Mouse (Mus musculus): ENCODE measurements at regions not wholly inside any gene's neighbourhood (a gene's known extent, or its start where the extent isn't known, plus 50 kb on each side); places are given as distances from the start of the nearest gene placed in this dataset.

GRCm38 (mm10) chr12:106527699-106528434 lies 517.8 kb downstream of the Vrk1 start:
- no peak overlapping the region for H3K27ac ChIP-seq

GRCm38 (mm10) chr12:106528521-106528920 lies 518.5 kb downstream of the Vrk1 start:
- 26% methylated on average over 10 of the region's 10 CpGs for WGBS
- Histone ChIP-seq H3K4me3 (ENCODE audit: low read length) (no peak overlapping the region), H3K36me3 (ENCODE audit: insufficient read depth, low read length) (no peaks in the 10 kb centered on the region), H3K9me3 (ENCODE audit: low read length) (no peaks in the 10 kb centered on the region), H3K27me3 (ENCODE audit: insufficient read depth, low read length) (no peaks in the 10 kb centered on the region), H3K27ac (no peak overlapping the region), H3K4me2 (ENCODE audit: low read depth, low read length) (0 out of 2 replicates have a peak overlapping the region, but pooled peaks have one; percentile 13), H3K4me1 (ENCODE audit: insufficient read depth, low read length) (peaks cover 6% of the 10 kb centered on the region), H3K9ac (replicated peaks; ENCODE audit: low read length) (no peak overlapping the region)
- no peak for DNase-seq (ENCODE audit: low spot score)
- ATAC-seq, result no peak
- no peak for TF ChIP-seq CTCF (IDR thresholded peaks at IDR 0.05; ENCODE audit: low read depth)

More at GRCm38 (mm10) chr12:106527699-106528434, 517.8 kb downstream of the Vrk1 start:
- 0 out of 2 replicates have a peak, but pooled peaks have one; percentile 24 for ATAC-seq
- H3K36me3 ChIP-seq (ENCODE audit: insufficient read depth, low read length), result no peaks in the 10 kb centered on the region
- 6% methylated on average over 20 of the region's 20 CpGs for WGBS
- peak; percentile 49 for DNase-seq (ENCODE audit: low spot score)
- no peak overlapping the region for H3K9ac ChIP-seq (replicated peaks; ENCODE audit: low read length)
- peaks cover 6% of the 10 kb centered on the region for H3K4me1 ChIP-seq (ENCODE audit: insufficient read depth, low read length)
- no peak for TF ChIP-seq CTCF (IDR thresholded peaks at IDR 0.05; ENCODE audit: low read depth)
- peak overlapping the region; percentile 34 for H3K4me2 ChIP-seq (ENCODE audit: low read depth, low read length)
- H3K4me3 ChIP-seq (ENCODE audit: low read length), result no peak overlapping the region
- no peaks in the 10 kb centered on the region for H3K27me3 ChIP-seq (ENCODE audit: insufficient read depth, low read length)
- no peaks in the 10 kb centered on the region for H3K9me3 ChIP-seq (ENCODE audit: low read length)

- no peak overlapping the region for H3K4me2 ChIP-seq (ENCODE audit: low read depth, low read length)
- peaks cover 6% of the 10 kb centered on the region for H3K4me1 ChIP-seq (ENCODE audit: insufficient read depth, low read length)
- no peaks in the 10 kb centered on the region for H3K36me3 ChIP-seq (ENCODE audit: insufficient read depth, low read length)
- 23% methylated on average over 11 of the region's 11 CpGs for WGBS
- ATAC-seq, result no peak
- no peak overlapping the region for H3K4me3 ChIP-seq (ENCODE audit: low read length)
- DNase-seq (ENCODE audit: low spot score), result peak; percentile 29
- H3K27ac ChIP-seq, result no peak overlapping the region
- no peak for TF ChIP-seq CTCF (IDR thresholded peaks at IDR 0.05; ENCODE audit: low read depth)
- H3K9me3 ChIP-seq (ENCODE audit: low read length), result no peaks in the 10 kb centered on the region
- H3K9ac ChIP-seq (replicated peaks; ENCODE audit: low read length), result no peak overlapping the region
- H3K27me3 ChIP-seq (ENCODE audit: insufficient read depth, low read length), result no peaks in the 10 kb centered on the region
Measured at GRCm38 (mm10) chr12:106529175-106529574, 519.1 kb downstream of the Vrk1 start.

GRCm38 (mm10) chr12:106535086-106535485 lies 525.1 kb downstream of the Vrk1 start:
- H3K9me3 ChIP-seq (ENCODE audit: low read length), result no peaks in the 10 kb centered on the region
- H3K27ac ChIP-seq, result no peak overlapping the region
- TF ChIP-seq CTCF (IDR thresholded peaks at IDR 0.05; ENCODE audit: low read depth), result no peak
- DNase-seq (ENCODE audit: low spot score), result no peak
- H3K4me1 ChIP-seq (ENCODE audit: insufficient read depth, low read length), result no peaks in the 10 kb centered on the region
- H3K4me2 ChIP-seq (ENCODE audit: low read depth, low read length), result no peak overlapping the region
- WGBS, result 23% methylated on average over 2 of the region's 2 CpGs
- no peak for ATAC-seq
- no peaks in the 10 kb centered on the region for H3K36me3 ChIP-seq (ENCODE audit: insufficient read depth, low read length)
- H3K9ac ChIP-seq (replicated peaks; ENCODE audit: low read length), result no peak overlapping the region
- no peak overlapping the region for H3K4me3 ChIP-seq (ENCODE audit: low read length)
- no peaks in the 10 kb centered on the region for H3K27me3 ChIP-seq (ENCODE audit: insufficient read depth, low read length)

- H3K9ac ChIP-seq (replicated peaks; ENCODE audit: low read length), result no peak overlapping the region
- no peak overlapping the region for H3K4me2 ChIP-seq (ENCODE audit: low read depth, low read length)
- H3K9me3 ChIP-seq (ENCODE audit: low read length), result no peaks in the 10 kb centered on the region
- WGBS, result 31% methylated on average over 8 of the region's 8 CpGs
- no peaks in the 10 kb centered on the region for H3K4me1 ChIP-seq (ENCODE audit: insufficient read depth, low read length)
- no peak overlapping the region for H3K4me3 ChIP-seq (ENCODE audit: low read length)
- DNase-seq (ENCODE audit: low spot score) (peak; percentile 15), ATAC-seq (no peak)
- H3K36me3 ChIP-seq (ENCODE audit: insufficient read depth, low read length), result no peaks in the 10 kb centered on the region
- no peak for TF ChIP-seq CTCF (IDR thresholded peaks at IDR 0.05; ENCODE audit: low read depth)
- no peak overlapping the region for H3K27ac ChIP-seq
- H3K27me3 ChIP-seq (ENCODE audit: insufficient read depth, low read length), result no peaks in the 10 kb centered on the region
Measured at GRCm38 (mm10) chr12:106535628-106536288, 525.7 kb downstream of the Vrk1 start.

GRCm38 (mm10) chr12:106536289-106536636 lies 526.2 kb downstream of the Vrk1 start:
- no peak overlapping the region for H3K9ac ChIP-seq (replicated peaks; ENCODE audit: low read length)
- no peaks in the 10 kb centered on the region for H3K4me1 ChIP-seq (ENCODE audit: insufficient read depth, low read length)
- H3K9me3 ChIP-seq (ENCODE audit: low read length), result no peaks in the 10 kb centered on the region
- DNase-seq (ENCODE audit: low spot score) (no peak), ATAC-seq (no peak)
- TF ChIP-seq CTCF (IDR thresholded peaks at IDR 0.05; ENCODE audit: low read depth), result no peak
- no peak overlapping the region for H3K4me2 ChIP-seq (ENCODE audit: low read depth, low read length)
- H3K27me3 ChIP-seq (ENCODE audit: insufficient read depth, low read length), result no peaks in the 10 kb centered on the region
- 23% methylated on average over 7 of the region's 7 CpGs for WGBS
- H3K27ac ChIP-seq, result no peak overlapping the region
- H3K36me3 ChIP-seq (ENCODE audit: insufficient read depth, low read length), result no peaks in the 10 kb centered on the region
- H3K4me3 ChIP-seq (ENCODE audit: low read length), result no peak overlapping the region

GRCm38 (mm10) chr12:106540003-106540402 lies 530.0 kb downstream of the Vrk1 start:
- DNase-seq (ENCODE audit: low spot score) (no peak), ATAC-seq (no peak)
- WGBS, result 66% methylated on average over 6 of the region's 6 CpGs
- TF ChIP-seq CTCF (IDR thresholded peaks at IDR 0.05; ENCODE audit: low read depth), result no peak
- no peak overlapping the region for H3K9ac ChIP-seq (replicated peaks; ENCODE audit: low read length)
- H3K4me3 ChIP-seq (ENCODE audit: low read length), result no peak overlapping the region
- no peaks in the 10 kb centered on the region for H3K27me3 ChIP-seq (ENCODE audit: insufficient read depth, low read length)
- no peak overlapping the region for H3K4me2 ChIP-seq (ENCODE audit: low read depth, low read length)
- H3K27ac ChIP-seq, result no peak overlapping the region
- H3K9me3 ChIP-seq (ENCODE audit: low read length), result no peaks in the 10 kb centered on the region
- H3K36me3 ChIP-seq (ENCODE audit: insufficient read depth, low read length), result no peaks in the 10 kb centered on the region
- no peaks in the 10 kb centered on the region for H3K4me1 ChIP-seq (ENCODE audit: insufficient read depth, low read length)

All from hindbrain, postnatal 0 days (tissue).